Mouse (Mus musculus): ENCODE measurements at regions not wholly inside any gene's neighbourhood (a gene's known extent, or its start where the extent isn't known, plus 50 kb on each side); places are given as distances from the start of the nearest gene placed in this dataset.

DNA sequence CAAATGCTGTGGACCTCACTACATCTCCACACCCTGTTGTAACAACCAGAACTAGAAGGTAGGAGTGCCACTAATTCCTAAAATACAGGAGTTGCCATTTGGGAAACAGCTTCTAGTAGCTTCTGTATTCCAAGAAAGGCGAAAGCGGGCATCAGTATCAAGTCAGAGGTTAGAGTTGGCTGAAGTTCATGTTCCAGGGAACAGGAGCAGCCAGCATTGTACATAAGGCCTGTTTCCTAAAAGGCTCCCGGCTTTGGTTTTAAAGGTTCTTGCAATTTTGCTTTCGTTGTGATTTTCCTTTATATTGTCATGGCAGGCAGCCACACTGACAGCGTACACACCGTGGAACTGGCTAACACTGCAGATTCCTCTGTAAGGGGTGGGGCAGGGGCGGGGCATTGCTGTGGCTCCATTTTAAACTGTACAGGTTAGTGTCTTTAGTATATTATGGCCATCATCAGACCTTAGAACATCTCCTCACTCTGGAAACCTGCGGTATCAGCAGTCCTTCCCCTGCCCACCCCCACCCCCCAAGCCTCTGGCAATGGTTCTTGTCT lies 67.8 kb upstream of the Dapk1 start:
- TF ChIP-seq CTCF (IDR thresholded peaks at IDR 0.05; ENCODE audit: low read depth) (no peak), EP300 (IDR thresholded peaks at IDR 0.05; ENCODE audit: low read depth) (no peak)

All from liver, postnatal 0 days (tissue).